Comparison of ENCODE assay signal across 13 mouse cellular contexts in genomic region chr10:116183258-116183657, GRCm38 (mm10).
"Had no signal": no experiment of that assay in that cellular context is flagged by ENCODE, and none has a peak within 500 bp of the region (broad histone marks: within the 10 kb centered on the region; RNA-seq: fewer than 3 reads in every experiment).

No protein-coding gene starts in this region.

- H3K4me1 ChIP-seq: limb, embryonic 12.5 days; lung, embryonic 15.5 days; megakaryocyte, embryonic 14.5 days had no signal

- H3K36me3 ChIP-seq: limb, embryonic 12.5 days; lung, embryonic 15.5 days had no signal

- H3K27me3 ChIP-seq: lung, embryonic 15.5 days; megakaryocyte, embryonic 14.5 days had no signal

- H3K4me2 ChIP-seq: limb, embryonic 12.5 days; lung, embryonic 15.5 days; midbrain, embryonic 11.5 days had no signal

- ATAC-seq: midbrain, embryonic 16.5 days had no signal

- H3K4me3 ChIP-seq: limb, embryonic 12.5 days; lung, embryonic 15.5 days; megakaryocyte, embryonic 14.5 days had no signal

- H3K27ac ChIP-seq: limb, embryonic 12.5 days; lung, embryonic 15.5 days; macrophage had no signal

- H3K9me3 ChIP-seq: limb, embryonic 12.5 days; lung, embryonic 15.5 days; megakaryocyte, embryonic 14.5 days had no signal

- DNase-seq: kidney, adult 18-20 months; kidney, postnatal 10 days; layer of hippocampus, postnatal 36 days; lung, postnatal 14 days; right cerebral cortex, adult 18-20 months; right cerebral cortex, postnatal 25 days; thymus, postnatal 36 days had no signal

- H3K9ac ChIP-seq: limb, embryonic 12.5 days; lung, embryonic 15.5 days had no signal
